In genomic region chr13:64155171-64155571, GRCm38 (mm10) we compare ENCODE assay signal across 8 mouse cellular contexts. TPM values are rescaled to one million over a fixed set of nuclear protein-coding genes. Genes with fewer than 3 reads are reported as not detected.
DNase-seq lines count a peak whose midpoint lies in the region; ATAC-seq and TF ChIP-seq lines count a peak whose summit lies in the region.

No protein-coding gene starts in this region.

- TF ChIP-seq POLR2A in MEL (IDR thresholded peaks at IDR 0.05; ENCODE audit: control insufficient read depth in 1 of 2, insufficient read depth in 1 of 2, low read depth in 1 of 2, low read length in 2 of 2, poor library complexity in 1 of 2) = no peak

- peaks cover 25% of the 10 kb centered on the region for H3K79me2 ChIP-seq in MEL (ENCODE audit: control insufficient read depth, insufficient read depth, low read length, poor library complexity)

- H3K27ac ChIP-seq in hindbrain, postnatal 0 days = no peak overlapping the region
- no peak overlapping the region for H3K27ac ChIP-seq in hindbrain, embryonic 16.5 days (ENCODE audit: low read depth, low read length)
- H3K27ac ChIP-seq in MEL (ENCODE audit: control insufficient read depth, low read depth, low read length) = no peak overlapping the region
- peak overlapping the region; percentile 90 for H3K27ac ChIP-seq in heart, embryonic 12.5 days (ENCODE audit: poor library complexity, severe bottlenecking)
- H3K27ac ChIP-seq in lung, embryonic 16.5 days (ENCODE audit: low read length) = peak overlapping the region; percentile 84

- no peak for TF ChIP-seq EP300 in MEL (IDR thresholded peaks at IDR 0.05; ENCODE audit: low read depth in 1 of 2, low read length in 2 of 2)

- H3K36me3 ChIP-seq in hindbrain, postnatal 0 days (ENCODE audit: insufficient read depth, low read length) = no peaks in the 10 kb centered on the region
- H3K36me3 ChIP-seq in hindbrain, embryonic 16.5 days (ENCODE audit: control insufficient read depth, insufficient read depth, low read length) = no peaks in the 10 kb centered on the region
- H3K36me3 ChIP-seq in MEL (ENCODE audit: control insufficient read depth in 1 of 2, insufficient read depth in 2 of 2, low read length in 2 of 2) = peaks cover 0 to 12% of the 10 kb centered on the region in 2 experiments; a peak in 2 of 4 replicates
- no peaks in the 10 kb centered on the region for H3K36me3 ChIP-seq in heart, embryonic 12.5 days
- H3K36me3 ChIP-seq in lung, embryonic 16.5 days (ENCODE audit: control insufficient read depth, insufficient read depth, low read length) = no peaks in the 10 kb centered on the region

- no peaks in the 10 kb centered on the region for H3K4me1 ChIP-seq in hindbrain, postnatal 0 days (ENCODE audit: insufficient read depth, low read length)
- H3K4me1 ChIP-seq in hindbrain, embryonic 16.5 days (ENCODE audit: control insufficient read depth, insufficient read depth, low read depth, low read length) = peaks cover 10% of the 10 kb centered on the region
- peaks cover 3 to 7% of the 10 kb centered on the region in 2 experiments; a peak in 3 of 4 replicates for H3K4me1 ChIP-seq in MEL (ENCODE audit: control insufficient read depth in 1 of 2, insufficient read depth in 2 of 2, low read length in 2 of 2)
- peaks cover 28% of the 10 kb centered on the region for H3K4me1 ChIP-seq in heart, embryonic 12.5 days (replicated peaks)
- peaks cover 19% of the 10 kb centered on the region for H3K4me1 ChIP-seq in lung, embryonic 16.5 days (replicated peaks; ENCODE audit: control insufficient read depth, insufficient read depth, low read length)

- H3K4me2 ChIP-seq in hindbrain, postnatal 0 days (ENCODE audit: low read depth, low read length) = no peak overlapping the region
- H3K4me2 ChIP-seq in hindbrain, embryonic 16.5 days (ENCODE audit: low read length) = no peak overlapping the region
- peak overlapping the region; percentile 42 for H3K4me2 ChIP-seq in heart, embryonic 12.5 days
- no peak overlapping the region for H3K4me2 ChIP-seq in lung, embryonic 16.5 days (ENCODE audit: low read depth, low read length)

- no peaks in the 10 kb centered on the region for H3K9me3 ChIP-seq in hindbrain, postnatal 0 days (ENCODE audit: low read length)
- no peaks in the 10 kb centered on the region for H3K9me3 ChIP-seq in hindbrain, embryonic 16.5 days (ENCODE audit: control insufficient read depth, low read length)
- H3K9me3 ChIP-seq in MEL (replicated peaks; ENCODE audit: insufficient read depth, low read length) = no peaks in the 10 kb centered on the region
- no peaks in the 10 kb centered on the region for H3K9me3 ChIP-seq in heart, embryonic 12.5 days (replicated peaks)
- H3K9me3 ChIP-seq in lung, embryonic 16.5 days (ENCODE audit: control insufficient read depth, low read length) = no peaks in the 10 kb centered on the region

- H3K27me3 ChIP-seq in hindbrain, postnatal 0 days (ENCODE audit: insufficient read depth, low read length) = no peaks in the 10 kb centered on the region
- no peaks in the 10 kb centered on the region; the same call in none of the 2 replicates for H3K27me3 ChIP-seq in hindbrain, embryonic 16.5 days (replicated peaks; ENCODE audit: control insufficient read depth, insufficient read depth, low read length)
- peaks cover 5 to 28% of the 10 kb centered on the region in 2 experiments for H3K27me3 ChIP-seq in MEL (ENCODE audit: control insufficient read depth in 1 of 2, insufficient read depth in 2 of 2, low read length in 2 of 2)
- H3K27me3 ChIP-seq in heart, embryonic 12.5 days (replicated peaks) = no peaks in the 10 kb centered on the region
- no peaks in the 10 kb centered on the region for H3K27me3 ChIP-seq in lung, embryonic 16.5 days (ENCODE audit: control insufficient read depth, insufficient read depth, low read depth, low read length)

- no peak overlapping the region for H3K4me3 ChIP-seq in hindbrain, postnatal 0 days (ENCODE audit: low read length)
- no peak overlapping the region for H3K4me3 ChIP-seq in hindbrain, embryonic 16.5 days (ENCODE audit: low read length)
- no peak overlapping the region for H3K4me3 ChIP-seq in MEL (ENCODE audit: control insufficient read depth in 1 of 2, insufficient read depth in 1 of 2, low read depth in 2 of 2, low read length in 2 of 2)
- H3K4me3 ChIP-seq in heart, embryonic 12.5 days = 0 out of 2 replicates have a peak overlapping the region, but pooled peaks have one; percentile 6
- no peak overlapping the region for H3K4me3 ChIP-seq in lung, embryonic 16.5 days (ENCODE audit: low read length)

- 6% methylated on average over 1 of the region's 1 CpGs for WGBS in hindbrain, postnatal 0 days
- 11% methylated on average over 1 of the region's 1 CpGs for WGBS in hindbrain, embryonic 16.5 days
- WGBS in heart, embryonic 12.5 days = 16% methylated on average over 1 of the region's 1 CpGs
- 16% methylated on average over 1 of the region's 1 CpGs for whole genome bisulfite sequencing in lung, embryonic 16.5 days

- TF ChIP-seq RAD21 in MEL (IDR thresholded peaks at IDR 0.05; ENCODE audit: low read depth, low read length) = no peak

- ATAC-seq in hindbrain, postnatal 0 days = no peak
- ATAC-seq in hindbrain, embryonic 16.5 days = no peak
- no peak for ATAC-seq in heart, embryonic 12.5 days (ENCODE audit: insufficient number of reproducible peaks, low FRiP score)
- no peak for ATAC-seq in lung, embryonic 16.5 days (ENCODE audit: low read depth)

- peak; percentile 27 for DNase-seq in hindbrain, postnatal 0 days (ENCODE audit: low spot score)
- peak; percentile 60 for DNase-seq in MEL (ENCODE audit: low read depth, low spot score)
- DNase-seq in ovary, postnatal 14 days (ENCODE audit: low spot score) = no peak
- no peak for DNase-seq in spleen, adult 18-20 months
- no peak for DNase-seq in thymus, postnatal 25 days

- no peak overlapping the region for H3K9ac ChIP-seq in hindbrain, postnatal 0 days (replicated peaks; ENCODE audit: low read length)
- no peak overlapping the region for H3K9ac ChIP-seq in hindbrain, embryonic 16.5 days (ENCODE audit: low read depth, low read length)
- no peak overlapping the region for H3K9ac ChIP-seq in MEL (ENCODE audit: control insufficient read depth, low read depth, low read length, poor library complexity, severe bottlenecking)
- H3K9ac ChIP-seq in heart, embryonic 12.5 days = no peak overlapping the region
- no peak overlapping the region for H3K9ac ChIP-seq in lung, embryonic 16.5 days (ENCODE audit: low read length)

- TF ChIP-seq CTCF in hindbrain, postnatal 0 days (IDR thresholded peaks at IDR 0.05; ENCODE audit: low read depth) = peak; percentile 47
- TF ChIP-seq CTCF in MEL (IDR thresholded peaks at IDR 0.05 in 2 of 3, conservative IDR thresholded peaks at IDR 0.05 in 1 of 3; ENCODE audit: control insufficient read depth in 1 of 3, insufficient read depth in 1 of 3, low read depth in 2 of 3, low read length in 3 of 3, poor library complexity in 1 of 3, severe bottlenecking in 1 of 3) = peak in 2 of 3 experiments; percentile 46 to 49; a peak in 4 of 6 replicates

TF ChIP-seq in MEL, 35 proteins besides CTCF, POLR2A, EP300 and RAD21:
- no peak for TF ChIP-seq UBTF (IDR thresholded peaks at IDR 0.05; ENCODE audit: borderline replicate concordance, insufficient read depth, low read depth, low read length)
- peak; percentile 64 for TF ChIP-seq ZNF384 (IDR thresholded peaks at IDR 0.05; ENCODE audit: low read depth, low read length)
- TF ChIP-seq SMC3 (IDR thresholded peaks at IDR 0.05; ENCODE audit: low read depth, low read length) = peak; percentile 43; the same call in 1 of the 2 replicates
- TF ChIP-seq TAL1 (IDR thresholded peaks at IDR 0.05; ENCODE audit: low read length) = no peak
- no peak for TF ChIP-seq MXI1 (IDR thresholded peaks at IDR 0.05; ENCODE audit: low read depth, low read length)
- TF ChIP-seq NELFE (IDR thresholded peaks at IDR 0.05; ENCODE audit: low read depth, low read length) = no peak

RNA-seq across cellular contexts. Expression of gene Zfp367, which starts 2.2 kb away (rescaled TPM):
- total RNA-seq in hindbrain, postnatal 0 days (2014; rRNA removed) = 15.3 and 17.0 TPM in 2 replicates
- 6.7 and 6.9 TPM in 2 replicates for polyA plus RNA-seq in hindbrain, postnatal 0 days (2015; fragmentation: Nextera tagmentation; extraction: Ambion mirVana)
- 6.2 and 7.3 TPM in 2 replicates for polyA plus RNA-seq in hindbrain, embryonic 16.5 days (2015; fragmentation: Nextera tagmentation; extraction: Ambion mirVana)
- total RNA-seq in MEL (2012; rRNA removed) = 19.5 and 23.4 TPM in 2 replicates
- 10 to 100 TPM in 1 of 2 experiments, not detected in 1; 28.4 TPM for polyA plus RNA-seq in MEL (2012; ENCODE audit: insufficient read depth in 1 of 2, insufficient read length in 2 of 2, low read depth in 1 of 2, low replicate concordance in 2 of 2, missing spikeins in 1 of 2)
- 28.8 and 29.7 TPM in 2 replicates for polyA plus RNA-seq in heart, embryonic 12.5 days (2016; fragmentation: Nextera tagmentation; extraction: Ambion mirVana)
- 22.9 and 24.1 TPM in 2 replicates for polyA plus RNA-seq in lung, embryonic 16.5 days (2015; fragmentation: Nextera tagmentation; extraction: Ambion mirVana)

RNA-seq across cellular contexts. Expression of gene Habp4, which starts 6.5 kb away (rescaled TPM):
- 47.1 and 64.6 TPM in 2 replicates for total RNA-seq in hindbrain, postnatal 0 days (2014; rRNA removed)
- polyA plus RNA-seq in hindbrain, postnatal 0 days (2015; fragmentation: Nextera tagmentation; extraction: Ambion mirVana) = 63.4 and 65.6 TPM in 2 replicates
- 52.8 and 53.4 TPM in 2 replicates for polyA plus RNA-seq in hindbrain, embryonic 16.5 days (2015; fragmentation: Nextera tagmentation; extraction: Ambion mirVana)
- 4.4 and 4.5 TPM in 2 replicates for total RNA-seq in MEL (2012; rRNA removed)
- 10 to 100 TPM in 1 of 2 experiments, not detected in 1; 19.8 TPM for polyA plus RNA-seq in MEL (2012; ENCODE audit: insufficient read depth in 1 of 2, insufficient read length in 2 of 2, low read depth in 1 of 2, low replicate concordance in 2 of 2, missing spikeins in 1 of 2)
- 69.8 and 75.7 TPM in 2 replicates for polyA plus RNA-seq in heart, embryonic 12.5 days (2016; fragmentation: Nextera tagmentation; extraction: Ambion mirVana)
- polyA plus RNA-seq in lung, embryonic 16.5 days (2015; fragmentation: Nextera tagmentation; extraction: Ambion mirVana) = 16.5 and 18.0 TPM in 2 replicates

RNA-seq across cellular contexts. Expression of gene Slc35d2, which starts 26.0 kb away (rescaled TPM):
- total RNA-seq in hindbrain, postnatal 0 days (2014; rRNA removed) = 0.83 and 0.89 TPM in 2 replicates
- 1.5 and 3.4 TPM in 2 replicates for polyA plus RNA-seq in hindbrain, postnatal 0 days (2015; fragmentation: Nextera tagmentation; extraction: Ambion mirVana)
- polyA plus RNA-seq in hindbrain, embryonic 16.5 days (2015; fragmentation: Nextera tagmentation; extraction: Ambion mirVana) = 1.1 and 2.1 TPM in 2 replicates
- total RNA-seq in MEL (2012; rRNA removed) = 3.9 and 6.0 TPM in 2 replicates
- polyA plus RNA-seq in MEL (2012; ENCODE audit: insufficient read depth in 1 of 2, insufficient read length in 2 of 2, low read depth in 1 of 2, low replicate concordance in 2 of 2, missing spikeins in 1 of 2) = 10 to 100 TPM in 1 of 2 experiments, not detected in 1; 11.6 TPM
- 8.6 and 9.5 TPM in 2 replicates for polyA plus RNA-seq in heart, embryonic 12.5 days (2016; fragmentation: Nextera tagmentation; extraction: Ambion mirVana)
- 5.1 and 6.9 TPM in 2 replicates for polyA plus RNA-seq in lung, embryonic 16.5 days (2015; fragmentation: Nextera tagmentation; extraction: Ambion mirVana)

Comparison
In these comparisons a context has a peak if more than half of its experiments do, and no peak if none do; other contexts are left out.
1. DNase-seq: peak in hindbrain, postnatal 0 days (single experiment) and MEL (single experiment); none in ovary, postnatal 14 days (single experiment), spleen, adult 18-20 months (0 of 2) and thymus, postnatal 25 days (single experiment).
2. H3K27ac ChIP-seq: peak in heart, embryonic 12.5 days (single experiment) and lung, embryonic 16.5 days (single experiment); none in hindbrain, postnatal 0 days (single experiment), hindbrain, embryonic 16.5 days (single experiment) and MEL (single experiment).